Mouse (Mus musculus): ENCODE measurements around the gene Cebpzos.

GRCm38 (mm10) chr17:78895394-78895793, 20.9 kb upstream of the Cebpzos start:
- TF ChIP-seq CTCF (IDR thresholded peaks at IDR 0.05; ENCODE audit: insufficient read depth, low read length) (peak; percentile 50), POLR2A (IDR thresholded peaks at IDR 0.05; ENCODE audit: borderline replicate concordance, extremely low read depth, low read depth, low read length) (no peak)
